Mouse (Mus musculus) heart, embryonic 10.5 days (tissue): Measurements from ENCODE around the gene Chrnd. TPM values are rescaled to one million over a fixed set of nuclear protein-coding genes. Genes with fewer than 3 reads are reported as not detected.

Source experiments
- DNase-seq: peaks from one replicate; pipeline ENCODE4 v3.0.0-alpha.2; 2017; ENCODE audit warnings: low spot score
- H3K27ac ChIP-seq: fragments of 300-500 bp; sonication (generic); 2 replicates; pipeline ENCODE4 v1.5.1; 2016; ENCODE audit warnings: mild to moderate bottlenecking
- H3K27me3 ChIP-seq: fragments of 300-500 bp; sonication (generic); 2 replicates; pipeline ENCODE4 v1.6.1; 2016; ENCODE audit warnings: mild to moderate bottlenecking; ENCODE audit not compliant: poor library complexity, insufficient read depth, severe bottlenecking
- H3K36me3 ChIP-seq: fragments of 300-500 bp; sonication (generic); 2 replicates; pipeline ENCODE4 v1.6.1; 2016; ENCODE audit warnings: mild to moderate bottlenecking, moderate library complexity
- H3K4me1 ChIP-seq: fragments of 300-500 bp; sonication (generic); 2 replicates; pipeline ENCODE4 v1.6.1; 2016; ENCODE audit warnings: mild to moderate bottlenecking
- H3K4me3 ChIP-seq: fragments of 300-500 bp; sonication (generic); 2 replicates; pipeline ENCODE4 v1.5.1; 2016; ENCODE audit warnings: mild to moderate bottlenecking, moderate library complexity
- H3K9me3 ChIP-seq: fragments of 300-500 bp; sonication (generic); 2 replicates; pipeline ENCODE4 v1.6.1; 2016; ENCODE audit warnings: mild to moderate bottlenecking, moderate library complexity
- WGBS: fragments of 180-500 bp; shearing (Covaris S2); methylation state at CpG from one replicate; pipeline ENCODE4 v1.1.7; 2016; 5-methylcytosine and 5-hydroxymethylcytosine counted together
- polyA plus RNA-seq: library from polyadenylated mRNA; unstranded; fragments of >200 nt; fragmentation: Nextera tagmentation; extraction: Ambion mirVana; gene quantifications from 2 replicates; pipeline ENCODE4 v1.2.1, GENCODE M21; 2016

Gene Chrnd
- polyA plus RNA-seq, result 0.09 and 0.13 TPM in 2 replicates

- Histone ChIP-seq H3K4me3 (no peak within 1 kb of the TSS), H3K36me3 (no peaks in the 10 kb centered on the region), H3K4me1 (peaks cover 12% of the 10 kb centered on the region; the same call in 1 of the 2 replicates), H3K9me3 (no peaks in the 10 kb centered on the region), H3K27me3 (peaks cover 79% of the 10 kb centered on the region), H3K27ac (no peak within 1 kb of the TSS)
- WGBS, result 32% methylated on average over 4 of the region's 4 CpGs
- DNase-seq, result no peak
Measured at GRCm38 (mm10) chr1:87190429-87190828, at the start of gene Chrnd. Gene Chrnd (plus strand): TSS chr1:87190607.

- Histone ChIP-seq H3K4me3 (no peak overlapping the region), H3K27me3 (peaks cover 46% of the 10 kb centered on the region)
Measured at GRCm38 (mm10) chr1:87141550-87141949, 48.9 kb upstream of the Chrnd start.

GRCm38 (mm10) chr1:87142456-87142855 lies 48.0 kb upstream of the Chrnd start:
- no peaks in the 10 kb centered on the region for H3K4me1 ChIP-seq
- no peak overlapping the region for H3K27ac ChIP-seq
- H3K4me3 ChIP-seq, result no peak overlapping the region
- H3K36me3 ChIP-seq, result no peaks in the 10 kb centered on the region
- DNase-seq, result no peak
- H3K9me3 ChIP-seq, result no peaks in the 10 kb centered on the region
- peaks cover 55% of the 10 kb centered on the region for H3K27me3 ChIP-seq
- WGBS, result 73% methylated on average over 9 of the region's 9 CpGs

More at GRCm38 (mm10) chr1:87141550-87141949, 48.9 kb upstream of the Chrnd start:
- no peaks in the 10 kb centered on the region for H3K9me3 ChIP-seq
- H3K27ac ChIP-seq, result no peak overlapping the region
- 86% methylated on average over 4 of the region's 4 CpGs for WGBS
- DNase-seq, result no peak
- no peaks in the 10 kb centered on the region for H3K4me1 ChIP-seq
- no peaks in the 10 kb centered on the region for H3K36me3 ChIP-seq

- 81% methylated on average over 10 of the region's 10 CpGs for WGBS
- no peaks in the 10 kb centered on the region for H3K9me3 ChIP-seq
- H3K4me1 ChIP-seq, result no peaks in the 10 kb centered on the region
- peaks cover 62% of the 10 kb centered on the region for H3K27me3 ChIP-seq
- no peaks in the 10 kb centered on the region for H3K36me3 ChIP-seq
- no peak overlapping the region for H3K27ac ChIP-seq
- no peak for DNase-seq
- no peak overlapping the region for H3K4me3 ChIP-seq
Measured at GRCm38 (mm10) chr1:87143141-87143540, 47.3 kb upstream of the Chrnd start.

GRCm38 (mm10) chr1:87149422-87149821 lies 41.0 kb upstream of the Chrnd start:
- H3K36me3 ChIP-seq, result no peaks in the 10 kb centered on the region
- H3K27ac ChIP-seq, result no peak overlapping the region
- peaks cover 8% of the 10 kb centered on the region for H3K4me1 ChIP-seq
- 33% methylated on average over 13 of the region's 13 CpGs for WGBS
- H3K4me3 ChIP-seq, result no peak overlapping the region
- H3K27me3 ChIP-seq, result peaks cover 96% of the 10 kb centered on the region
- H3K9me3 ChIP-seq, result no peaks in the 10 kb centered on the region
- DNase-seq, result no peak

GRCm38 (mm10) chr1:87151286-87151685 lies 39.1 kb upstream of the Chrnd start:
- Histone ChIP-seq H3K27ac (no peak overlapping the region), H3K4me1 (peaks cover 24% of the 10 kb centered on the region), H3K27me3 (peaks cover 100% of the 10 kb centered on the region), H3K4me3 (no peak overlapping the region), H3K9me3 (no peaks in the 10 kb centered on the region), H3K36me3 (no peaks in the 10 kb centered on the region)
- no peak for DNase-seq
- WGBS, result 77% methylated on average over 6 of the region's 6 CpGs

GRCm38 (mm10) chr1:87153776-87154500 lies 36.5 kb upstream of the Chrnd start:
- Histone ChIP-seq H3K27me3 (peaks cover 100% of the 10 kb centered on the region), H3K36me3 (no peaks in the 10 kb centered on the region), H3K4me1 (peaks cover 25% of the 10 kb centered on the region), H3K4me3 (peak overlapping the region; percentile 54), H3K27ac (no peak overlapping the region), H3K9me3 (no peaks in the 10 kb centered on the region)
- 2% methylated on average over 72 of the region's 72 CpGs for WGBS
- no peak for DNase-seq

- Histone ChIP-seq H3K27me3 (peaks cover 100% of the 10 kb centered on the region), H3K36me3 (no peaks in the 10 kb centered on the region), H3K4me1 (peaks cover 25% of the 10 kb centered on the region), H3K9me3 (no peaks in the 10 kb centered on the region), H3K27ac (no peak overlapping the region), H3K4me3 (peak overlapping the region; percentile 54)
- WGBS, result 2% methylated on average over 58 of the region's 58 CpGs
- DNase-seq, result no peak
Measured at GRCm38 (mm10) chr1:87154501-87155120, 35.8 kb upstream of the Chrnd start.

- 1% methylated on average over 42 of the region's 56 CpGs for WGBS
- H3K4me3 ChIP-seq, result peak overlapping the region; percentile 56
- H3K4me1 ChIP-seq, result peaks cover 25% of the 10 kb centered on the region
- no peaks in the 10 kb centered on the region for H3K9me3 ChIP-seq
- no peaks in the 10 kb centered on the region for H3K36me3 ChIP-seq
- peaks cover 99% of the 10 kb centered on the region for H3K27me3 ChIP-seq
- H3K27ac ChIP-seq, result no peak overlapping the region
- no peak for DNase-seq
Measured at GRCm38 (mm10) chr1:87155531-87156198, 34.7 kb upstream of the Chrnd start.

- no peaks in the 10 kb centered on the region for H3K36me3 ChIP-seq
- WGBS, result 2% methylated on average over 12 of the region's 12 CpGs
- peaks cover 99% of the 10 kb centered on the region for H3K27me3 ChIP-seq
- no peak for DNase-seq
- peaks cover 25% of the 10 kb centered on the region for H3K4me1 ChIP-seq
- no peaks in the 10 kb centered on the region for H3K9me3 ChIP-seq
- H3K4me3 ChIP-seq, result peak within 1 kb of the TSS; percentile 56
- H3K27ac ChIP-seq, result no peak within 1 kb of the TSS
Measured at GRCm38 (mm10) chr1:87156199-87156587, 34.2 kb upstream of the Chrnd start, which contains the start of gene Ecel1. Gene Ecel1 (minus strand): TSS chr1:87156521.

- Histone ChIP-seq H3K27ac (no peak overlapping the region), H3K4me1 (peaks cover 17% of the 10 kb centered on the region), H3K27me3 (peaks cover 99% of the 10 kb centered on the region), H3K4me3 (no peak overlapping the region), H3K9me3 (no peaks in the 10 kb centered on the region), H3K36me3 (no peaks in the 10 kb centered on the region)
- DNase-seq, result no peak
- WGBS, result 71% methylated on average over 3 of the region's 3 CpGs
Measured at GRCm38 (mm10) chr1:87159396-87159795, 31.0 kb upstream of the Chrnd start.

GRCm38 (mm10) chr1:87164164-87164795 lies 26.1 kb upstream of the Chrnd start:
- WGBS, result 23% methylated on average over 11 of the region's 11 CpGs
- no peak for DNase-seq
- Histone ChIP-seq H3K27ac (no peak overlapping the region), H3K4me1 (peaks cover 2% of the 10 kb centered on the region; the same call in 1 of the 2 replicates), H3K27me3 (peaks cover 99% of the 10 kb centered on the region), H3K4me3 (no peak overlapping the region), H3K36me3 (no peaks in the 10 kb centered on the region), H3K9me3 (no peaks in the 10 kb centered on the region)
